Mouse (Mus musculus): ENCODE measurements around the gene Accsl.

DNA sequence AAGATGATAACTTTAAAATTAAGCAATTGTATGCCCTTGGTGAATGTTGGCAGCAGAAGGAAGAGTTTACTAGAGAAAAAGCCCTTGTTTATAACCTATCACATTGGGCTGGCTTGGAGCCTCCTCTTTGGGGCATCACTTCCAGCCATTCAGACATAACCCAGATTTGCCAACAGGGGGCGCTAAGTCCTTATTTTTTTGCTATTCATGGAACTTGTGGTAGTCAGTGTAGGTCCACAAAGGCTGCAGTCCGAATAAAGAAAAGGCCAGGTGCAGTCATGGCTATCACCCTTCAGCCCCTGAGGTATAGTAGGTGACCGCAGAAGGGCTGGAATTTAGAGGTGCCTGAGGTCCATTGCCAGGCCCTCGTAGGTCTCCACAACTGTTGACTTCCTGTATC, 1.9 kb upstream of the Accsl start:
- TF ChIP-seq CTCF (IDR thresholded peaks at IDR 0.05; ENCODE audit: borderline replicate concordance, extremely low read depth, insufficient read depth, insufficient read length) (peak; percentile 67; the same call in 1 of the 2 replicates), POLR2A (IDR thresholded peaks at IDR 0.05; ENCODE audit: borderline replicate concordance, extremely low read depth, insufficient read depth, insufficient read length, poor library complexity, severe bottlenecking) (no peak)

All from brain, embryonic 14.5 days (tissue).